Mouse (Mus musculus) forebrain, embryonic 14.5 days (tissue): ENCODE measurements at regions not wholly inside any gene's neighbourhood (a gene's known extent, or its start where the extent isn't known, plus 50 kb on each side); places are given as distances from the start of the nearest gene placed in this dataset.

Source experiments
- ATAC-seq: fragments of 200-750 bp; cut with Nextera tagmentation; 2 replicates; pipeline ENCODE4 v1.8.0; 2017; ENCODE audit warnings: mild to moderate bottlenecking, moderate library complexity
- DNase-seq: peaks from one replicate; pipeline ENCODE4 v3.0.0-alpha.2; 2015; ENCODE audit warnings: low spot score
- H3K27ac ChIP-seq: fragments of 300-500 bp; sonication (generic); 2 replicates; pipeline ENCODE4 v1.5.1; 2014; ENCODE audit warnings: low read depth, mild to moderate bottlenecking, control low read depth, low read length, moderate library complexity
- H3K27me3 ChIP-seq: fragments of 300-500 bp; sonication (generic); replicated peaks from 2 replicates; pipeline ENCODE4 v1.6.1; 2014; ENCODE audit warnings: low read length, control low read depth, mixed read lengths; ENCODE audit not compliant: control insufficient read depth, insufficient read depth
- H3K36me3 ChIP-seq: fragments of 300-500 bp; sonication (generic); 2 replicates; pipeline ENCODE4 v1.6.1; 2014; ENCODE audit warnings: low read length, control low read depth; ENCODE audit not compliant: control insufficient read depth, insufficient read depth
- H3K4me1 ChIP-seq: fragments of 300-500 bp; sonication (generic); 2 replicates; pipeline ENCODE4 v1.6.1; 2014; ENCODE audit warnings: antibody characterized with exemption, low read length, control low read depth; ENCODE audit not compliant: control insufficient read depth, insufficient read depth
- H3K4me2 ChIP-seq: fragments of 300-500 bp; sonication (generic); 2 replicates; pipeline ENCODE4 v1.6.1; 2014; ENCODE audit warnings: mild to moderate bottlenecking, control low read depth, low read length
- H3K4me3 ChIP-seq: fragments of 300-500 bp; sonication (generic); 2 replicates; pipeline ENCODE4 v1.5.1; 2014; ENCODE audit warnings: low read depth, low read length, control low read depth
- H3K9ac ChIP-seq: fragments of 300-500 bp; sonication (generic); 2 replicates; pipeline ENCODE4 v1.6.1; 2014; ENCODE audit warnings: mild to moderate bottlenecking, low read length, control low read depth, moderate library complexity
- H3K9me3 ChIP-seq: fragments of 300-500 bp; sonication (generic); replicated peaks from 2 replicates; pipeline ENCODE4 v1.6.1; 2016; ENCODE audit warnings: low read length, control low read depth, mixed read lengths; ENCODE audit not compliant: control insufficient read depth
- whole genome bisulfite sequencing: fragments of 180-500 bp; shearing (Covaris S2); extraction: QIAGEN DNeasy Blood & Tissue Kit; methylation state at CpG from one replicate; pipeline ENCODE4 v1.1.7; 2014; 5-methylcytosine and 5-hydroxymethylcytosine counted together

- Histone ChIP-seq H3K9me3 (no peaks in the 10 kb centered on the region), H3K4me2 (no peak overlapping the region), H3K4me1 (no peaks in the 10 kb centered on the region), H3K27ac (no peak overlapping the region), H3K9ac (no peak overlapping the region), H3K27me3 (no peaks in the 10 kb centered on the region), H3K4me3 (no peak overlapping the region), H3K36me3 (no peaks in the 10 kb centered on the region)
- ATAC-seq: no peak
- DNase-seq: no peak
- WGBS: 93% methylated on average over 5 of the region's 5 CpGs
Observed at GRCm38 (mm10) chr10:116726031-116726430, 144.7 kb upstream of the Cnot2 start.

DNA sequence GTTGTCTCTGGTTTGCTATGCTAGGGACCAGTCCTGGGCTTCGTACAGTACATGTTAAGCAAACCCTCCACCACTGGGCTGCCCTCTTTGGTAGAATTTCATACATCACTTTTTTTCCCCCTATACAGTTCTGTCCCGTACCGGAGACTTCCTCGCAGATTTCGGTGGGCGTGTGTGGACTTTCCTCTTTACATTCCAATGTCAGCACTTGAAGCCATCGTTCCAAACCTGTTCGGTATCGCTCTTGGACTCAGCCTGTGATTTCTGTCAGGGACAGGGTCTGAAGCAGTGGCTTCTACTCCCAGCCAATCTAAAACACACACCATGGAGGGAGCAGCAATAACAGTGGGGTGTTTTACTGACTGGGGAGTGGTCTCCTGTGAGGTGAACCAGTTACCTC, 140.7 kb upstream of the Cnot2 start:
- Histone ChIP-seq H3K4me3 (no peak overlapping the region), H3K36me3 (no peaks in the 10 kb centered on the region), H3K4me1 (no peaks in the 10 kb centered on the region), H3K27ac (no peak overlapping the region), H3K9me3 (no peaks in the 10 kb centered on the region), H3K9ac (no peak overlapping the region), H3K27me3 (no peaks in the 10 kb centered on the region), H3K4me2 (no peak overlapping the region)
- DNase-seq (no peak), ATAC-seq (no peak)
- 96% methylated on average over 9 of the region's 9 CpGs for WGBS

- ATAC-seq (no peak), DNase-seq (no peak)
- Histone ChIP-seq H3K27ac (no peak overlapping the region), H3K4me2 (no peak overlapping the region), H3K4me1 (no peaks in the 10 kb centered on the region), H3K9ac (no peak overlapping the region), H3K27me3 (no peaks in the 10 kb centered on the region), H3K9me3 (no peaks in the 10 kb centered on the region), H3K4me3 (no peak overlapping the region), H3K36me3 (no peaks in the 10 kb centered on the region)
- WGBS: 85% methylated on average over 5 of the region's 5 CpGs
Observed at GRCm38 (mm10) chr10:116719616-116720015, 138.3 kb upstream of the Cnot2 start.

- H3K27me3 ChIP-seq: no peaks in the 10 kb centered on the region
- ATAC-seq (peak; percentile 55; the same call in 1 of the 2 replicates), DNase-seq (peak; percentile 51)
- no peak overlapping the region for H3K9ac ChIP-seq
- no peaks in the 10 kb centered on the region for H3K9me3 ChIP-seq
- H3K4me1 ChIP-seq: no peaks in the 10 kb centered on the region
- no peaks in the 10 kb centered on the region for H3K36me3 ChIP-seq
- WGBS: 64% methylated on average over 10 of the region's 10 CpGs
- H3K4me2 ChIP-seq: no peak overlapping the region
- no peak overlapping the region for H3K4me3 ChIP-seq
- H3K27ac ChIP-seq: no peak overlapping the region
Observed at GRCm38 (mm10) chr10:116717961-116718360, 136.7 kb upstream of the Cnot2 start.

DNA sequence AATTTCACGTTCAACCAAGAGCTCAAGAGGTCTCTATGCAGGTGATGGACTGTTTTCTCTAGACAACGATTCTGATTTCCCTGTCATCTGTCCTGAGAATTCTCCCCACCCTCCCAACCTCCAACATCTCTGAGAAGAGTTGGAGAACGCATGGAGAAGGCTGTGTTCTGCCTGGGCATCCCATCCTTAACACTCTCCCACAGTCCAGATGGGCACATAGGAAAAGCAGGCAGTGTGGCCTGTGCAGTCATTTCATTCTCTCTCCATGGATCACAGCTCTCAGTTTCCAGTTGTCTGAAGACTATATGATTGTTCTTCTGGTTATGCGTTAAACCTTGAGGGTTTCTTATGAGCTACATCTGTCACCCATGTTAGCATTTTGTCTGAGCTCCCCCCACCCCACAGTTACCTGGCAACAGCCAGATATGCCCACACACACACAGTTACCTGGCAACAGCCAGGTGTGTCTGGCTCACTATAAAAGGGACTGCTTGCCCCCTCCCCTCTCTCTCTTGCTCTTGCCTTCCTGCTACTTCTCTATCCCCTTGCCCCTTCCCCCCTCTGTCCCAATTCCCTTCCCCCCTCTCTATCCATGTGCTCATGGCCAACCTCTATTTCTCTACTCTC, 135.8 kb upstream of the Cnot2 start:
- H3K4me2 ChIP-seq: no peak overlapping the region
- H3K9ac ChIP-seq: no peak overlapping the region
- H3K27me3 ChIP-seq: no peaks in the 10 kb centered on the region
- DNase-seq (no peak), ATAC-seq (no peak)
- no peaks in the 10 kb centered on the region for H3K36me3 ChIP-seq
- 86% methylated on average over 4 of the region's 4 CpGs for WGBS
- H3K4me3 ChIP-seq: no peak overlapping the region
- no peaks in the 10 kb centered on the region for H3K4me1 ChIP-seq
- no peaks in the 10 kb centered on the region for H3K9me3 ChIP-seq
- H3K27ac ChIP-seq: no peak overlapping the region

DNA sequence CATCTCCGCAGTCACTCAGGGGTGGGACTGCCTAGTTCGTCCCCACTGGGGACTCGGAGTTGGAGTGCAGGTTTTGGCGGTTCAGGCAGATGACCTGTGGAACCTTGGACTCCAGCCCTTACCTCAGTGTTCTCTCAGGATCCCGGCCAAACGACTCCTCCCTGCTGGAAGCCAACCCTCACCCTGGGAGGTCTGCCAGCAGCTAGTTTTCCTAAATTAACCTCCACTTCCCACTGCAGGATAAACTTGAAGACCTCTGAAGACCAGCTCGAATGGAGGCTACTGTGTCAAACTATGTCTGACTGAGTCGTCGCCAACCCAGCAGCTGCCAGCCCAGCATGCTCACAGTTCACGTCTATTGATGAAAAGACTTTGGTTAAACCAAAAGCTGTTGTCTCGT, 132.1 kb upstream of the Cnot2 start:
- H3K9me3 ChIP-seq: no peaks in the 10 kb centered on the region
- no peak overlapping the region for H3K4me3 ChIP-seq
- 69% methylated on average over 11 of the region's 11 CpGs for WGBS
- DNase-seq (no peak), ATAC-seq (no peak)
- H3K36me3 ChIP-seq: no peaks in the 10 kb centered on the region
- H3K9ac ChIP-seq: no peak overlapping the region
- no peaks in the 10 kb centered on the region for H3K4me1 ChIP-seq
- H3K4me2 ChIP-seq: no peak overlapping the region
- no peak overlapping the region for H3K27ac ChIP-seq
- H3K27me3 ChIP-seq: no peaks in the 10 kb centered on the region

GRCm38 (mm10) chr10:116707025-116707424, 125.7 kb upstream of the Cnot2 start:
- Histone ChIP-seq H3K4me1 (no peaks in the 10 kb centered on the region), H3K27ac (no peak overlapping the region), H3K36me3 (no peaks in the 10 kb centered on the region), H3K4me2 (no peak overlapping the region), H3K27me3 (no peaks in the 10 kb centered on the region), H3K4me3 (no peak overlapping the region), H3K9ac (no peak overlapping the region), H3K9me3 (no peaks in the 10 kb centered on the region)
- 88% methylated on average over 6 of the region's 6 CpGs for WGBS
- DNase-seq: no peak
- ATAC-seq: no peak

DNA sequence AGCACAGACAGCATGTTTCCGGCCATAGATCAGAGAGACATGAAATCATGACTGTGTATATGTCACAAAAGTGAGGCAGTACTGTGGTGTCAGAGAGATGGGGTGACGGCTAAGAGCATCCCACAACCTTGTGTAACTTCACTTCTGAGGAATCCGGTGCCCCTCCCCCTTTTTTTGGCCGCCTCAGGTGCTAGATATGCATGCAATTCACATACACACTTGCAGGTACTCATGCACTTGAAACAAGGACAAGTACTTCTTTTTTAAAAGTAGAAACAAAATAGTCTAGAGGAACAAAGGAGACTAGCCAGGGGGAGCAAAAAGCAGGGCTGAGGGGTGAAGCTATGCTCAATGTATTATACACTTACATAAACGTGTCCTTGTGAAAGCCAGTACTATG, 120.0 kb upstream of the Cnot2 start:
- no peak overlapping the region for H3K4me3 ChIP-seq
- no peaks in the 10 kb centered on the region for H3K9me3 ChIP-seq
- no peaks in the 10 kb centered on the region for H3K36me3 ChIP-seq
- H3K27me3 ChIP-seq: no peaks in the 10 kb centered on the region
- no peak for ATAC-seq
- no peaks in the 10 kb centered on the region for H3K4me1 ChIP-seq
- H3K4me2 ChIP-seq: no peak overlapping the region
- no peak overlapping the region for H3K27ac ChIP-seq
- DNase-seq: no peak
- H3K9ac ChIP-seq: no peak overlapping the region
- 89% methylated on average over 5 of the region's 5 CpGs for WGBS

- 19% methylated on average over 8 of the region's 8 CpGs for WGBS
- no peaks in the 10 kb centered on the region for H3K27me3 ChIP-seq
- no peaks in the 10 kb centered on the region for H3K9me3 ChIP-seq
- no peak overlapping the region for H3K4me2 ChIP-seq
- no peaks in the 10 kb centered on the region for H3K4me1 ChIP-seq
- ATAC-seq: no peak
- H3K36me3 ChIP-seq: no peaks in the 10 kb centered on the region
- H3K4me3 ChIP-seq: no peak overlapping the region
- no peak overlapping the region for H3K27ac ChIP-seq
- no peak overlapping the region for H3K9ac ChIP-seq
- DNase-seq: peak; percentile 51
Observed at GRCm38 (mm10) chr10:116699711-116700110, 118.4 kb upstream of the Cnot2 start.
